Mouse (Mus musculus) liver, embryonic 14.5 days (tissue): Measurements from ENCODE around the gene Akt2.

ENCODE experiments used
- CTCF ChIP-seq: IDR thresholded peaks from 2 replicates; pipeline ENCODE4 v1.5.1; 2016; ENCODE audit warnings: antibody characterized with exemption, low read depth, control low read depth
- EP300 ChIP-seq: IDR thresholded peaks from 2 replicates; pipeline ENCODE4 v1.6.1; 2016; ENCODE audit warnings: antibody characterized with exemption, low read depth

DNA sequence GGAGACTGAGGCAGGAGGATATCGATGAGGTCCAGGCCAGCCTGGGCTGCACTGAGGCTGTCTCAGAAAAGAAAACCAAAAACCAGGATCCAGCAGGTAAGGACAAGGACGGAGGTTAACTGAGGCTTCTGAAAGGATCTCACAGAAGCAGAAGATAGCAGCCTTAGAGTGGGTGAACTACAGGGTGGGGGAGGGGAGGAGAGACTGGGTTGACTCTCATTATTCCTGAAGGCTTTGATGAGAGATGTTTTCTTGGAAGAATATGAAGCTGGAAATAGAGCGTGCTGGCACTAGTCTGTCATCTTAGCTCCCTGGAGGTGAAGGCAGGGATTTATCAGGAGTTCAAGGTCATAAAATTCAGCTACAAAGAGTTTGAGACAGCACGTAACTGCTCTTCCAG lies 47.5 kb upstream of the Akt2 start:
- TF ChIP-seq CTCF: no peak
- no peak for TF ChIP-seq EP300
